Comparison of ENCODE assay signal across 8 mouse cellular contexts in genomic region chr2:76648666-76649141, GRCm38 (mm10). TPM values are rescaled to one million over a fixed set of nuclear protein-coding genes. Genes with fewer than 3 reads are reported as not detected.
DNase-seq lines count a peak whose midpoint lies in the region; ATAC-seq and TF ChIP-seq lines count a peak whose summit lies in the region.

No protein-coding gene starts in this region.

- H3K36me3 ChIP-seq in testis, adult 2 months (ENCODE audit: control insufficient read depth, insufficient read depth, low read length) = no peaks in the 10 kb centered on the region

- no peak overlapping the region; the same call in 1 of the 2 replicates for H3K27ac ChIP-seq in testis, adult 2 months (ENCODE audit: control insufficient read depth, insufficient read depth, low read depth, low read length)

- peaks cover 14% of the 10 kb centered on the region for H3K4me1 ChIP-seq in testis, adult 2 months (ENCODE audit: control insufficient read depth, insufficient read depth, low read length)

- DNase-seq in embryo, embryonic 10 days (ENCODE audit: low spot score) = peak; percentile 29
- no peak for DNase-seq in embryo, embryonic 9.5 days (ENCODE audit: extremely low spot score)
- DNase-seq in testis, postnatal 14 days (ENCODE audit: low spot score) = no peak
- DNase-seq in lung, postnatal 10 days = peak; percentile 26
- DNase-seq in testis, postnatal 10 days (ENCODE audit: low spot score) = peak; percentile 59
- no peak for DNase-seq in layer of hippocampus, postnatal 14 days (ENCODE audit: low spot score in 2 of 2)

- peak overlapping the region; percentile 62; the same call in 1 of the 2 replicates for H3K4me3 ChIP-seq in testis, adult 2 months (ENCODE audit: control insufficient read depth, low read depth, low read length)

- no peaks in the 10 kb centered on the region for H3K27me3 ChIP-seq in testis, adult 2 months (ENCODE audit: control insufficient read depth, insufficient read depth, low read length)

- ATAC-seq in hematopoietic stem cell, adult 5-6 weeks (replicated peaks in 1 of 2; ENCODE audit: insufficient read depth in 1 of 2, low FRiP score in 2 of 2, low TSS enrichment in 1 of 2, low read depth in 1 of 2, poor library complexity in 2 of 2, severe bottlenecking in 2 of 2) = peak; percentile 2 to 12; a peak in 2 of 4 replicates

- TF ChIP-seq POLR2A in testis, adult 2 months (IDR thresholded peaks at IDR 0.05; ENCODE audit: control insufficient read depth, low read depth, low read length) = no peak

- no peak for TF ChIP-seq CTCF in testis, adult 2 months (IDR thresholded peaks at IDR 0.05; ENCODE audit: control insufficient read depth, insufficient read depth, insufficient replicate concordance, low read depth, low read length)

RNA-seq across cellular contexts. Expression of gene Pjvk, which starts 0.4 kb away (rescaled TPM):
- polyA plus RNA-seq in testis, adult 2 months (2012; rRNA removed) = 0.17 and 0.52 TPM in 2 replicates
- not detected in 2 replicates for total RNA-seq in hematopoietic stem cell, adult 5-6 weeks (2017)
- total RNA-seq in layer of hippocampus, postnatal 14 days (2021) = under 1 TPM in 1 of 2 experiments, not detected in 1; 0.79 TPM

RNA-seq across cellular contexts. Expression of gene Prkra, which starts 0.9 kb away (rescaled TPM):
- 17.2 and 21.1 TPM in 2 replicates for polyA plus RNA-seq in testis, adult 2 months (2012; rRNA removed)
- total RNA-seq in hematopoietic stem cell, adult 5-6 weeks (2017) = 11.9 and 17.6 TPM in 2 replicates
- 10 to 100 TPM; 15.9 to 18.4 TPM for total RNA-seq in layer of hippocampus, postnatal 14 days (2021)

RNA-seq across cellular contexts. Expression of gene Fkbp7, which starts 24.2 kb away (rescaled TPM):
- polyA plus RNA-seq in testis, adult 2 months (2012; rRNA removed) = 16.3 and 19.2 TPM in 2 replicates
- total RNA-seq in hematopoietic stem cell, adult 5-6 weeks (2017) = 15.5 and 16.3 TPM in 2 replicates
- total RNA-seq in layer of hippocampus, postnatal 14 days (2021) = 1 to 10 TPM; 4.4 to 5.2 TPM

RNA-seq across cellular contexts. Expression of gene Plekha3, which starts 26.4 kb away (rescaled TPM):
- 16.6 and 20.2 TPM in 2 replicates for polyA plus RNA-seq in testis, adult 2 months (2012; rRNA removed)
- total RNA-seq in hematopoietic stem cell, adult 5-6 weeks (2017) = 25.3 and 28.1 TPM in 2 replicates
- total RNA-seq in layer of hippocampus, postnatal 14 days (2021) = 10 to 100 TPM; 32.0 to 32.6 TPM

Comparison
In these comparisons a context has a peak if more than half of its experiments do, and no peak if none do; other contexts are left out.
1. DNase-seq: peak in embryo, embryonic 10 days (single experiment), lung, postnatal 10 days (single experiment) and testis, postnatal 10 days (single experiment); none in embryo, embryonic 9.5 days (single experiment), testis, postnatal 14 days (single experiment) and layer of hippocampus, postnatal 14 days (0 of 2).